Mouse (Mus musculus): Measurements from ENCODE around the gene Hs3st3a1.

DNA sequence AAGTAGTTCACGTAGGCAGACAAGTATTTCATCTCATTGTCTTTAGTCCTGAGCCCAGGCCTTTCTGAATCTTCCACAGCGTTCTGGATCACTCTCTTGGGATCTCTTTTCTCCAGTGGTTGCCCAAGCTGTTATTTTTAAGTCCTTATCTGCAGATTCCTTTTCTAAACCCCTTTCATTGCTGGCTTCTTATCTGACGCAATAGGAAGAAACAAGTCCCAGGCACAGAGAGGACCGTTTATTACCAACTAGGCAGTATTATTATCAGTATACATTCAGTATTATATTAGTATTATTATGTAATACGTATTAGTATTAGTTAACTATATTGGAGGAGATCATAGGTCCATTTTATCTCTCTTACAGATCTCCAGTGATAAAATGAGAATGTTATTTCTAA lies 78.3 kb downstream of the Hs3st3a1 start:
- TF ChIP-seq GATA1 (IDR thresholded peaks at IDR 0.05; ENCODE audit: low read length) (no peak), TAL1 (IDR thresholded peaks at IDR 0.05; ENCODE audit: low read length) (no peak)

Measured in erythroblast, embryonic 14.5 days (primary cell).